Mouse (Mus musculus) E14TG2a.4 (cell line): ENCODE data around the gene Klk1b4.

Source experiments
- H3K27me3 ChIP-seq: 2 replicates; pipeline ENCODE4 v1.6.1; 2014; ENCODE audit warnings: low read length, control low read depth; ENCODE audit not compliant: insufficient read depth
- H3K36me3 ChIP-seq: 2 replicates; pipeline ENCODE4 v1.6.1; 2014; ENCODE audit warnings: low read length, control low read depth; ENCODE audit not compliant: insufficient read depth
- H3K4me1 ChIP-seq: replicated peaks from 2 replicates; pipeline ENCODE4 v1.6.1; 2014; ENCODE audit warnings: low read depth, low read length, control low read depth
- H3K4me3 ChIP-seq: replicated peaks from 2 replicates; pipeline ENCODE4 v1.5.1; 2014; ENCODE audit warnings: mild to moderate bottlenecking, low read length
- H3K9me3 ChIP-seq: 2 replicates; pipeline ENCODE4 v1.6.1; 2014; ENCODE audit warnings: low read length, control low read depth
- CTCF ChIP-seq: conservative IDR thresholded peaks from 2 replicates; pipeline ENCODE4 v1.5.1; 2014; ENCODE audit warnings: low read length
- NANOG ChIP-seq: IDR thresholded peaks from 2 replicates; pipeline ENCODE4 v1.6.1; 2014; ENCODE audit warnings: borderline replicate concordance, low read length, mixed read lengths
- POU5F1 ChIP-seq: IDR thresholded peaks from 2 replicates; pipeline ENCODE4 v1.6.1; 2014; ENCODE audit warnings: low read length, borderline replicate concordance

Gene Klk1b4

DNA sequence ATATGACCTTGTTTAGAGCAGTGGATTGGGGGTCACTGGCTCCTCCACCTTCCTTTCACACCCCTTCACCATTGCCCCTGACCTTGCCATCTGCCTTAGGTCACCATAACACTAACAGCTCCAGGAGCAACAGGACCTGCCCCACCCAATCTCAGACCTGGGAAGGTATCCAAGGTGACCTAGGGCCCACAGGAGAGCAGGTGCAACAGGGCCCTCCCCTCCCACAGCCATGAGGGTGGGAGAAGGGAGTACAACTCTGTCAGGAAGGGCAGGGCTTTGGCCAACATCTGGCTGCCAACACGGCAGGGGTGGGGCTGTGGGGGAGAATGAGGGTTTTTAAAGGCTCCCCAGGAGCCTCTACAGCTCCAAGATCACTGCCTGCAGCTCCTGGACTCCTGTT lies 17.8 kb downstream of the Klk1b4 start, which contains the start of gene Klk1:
TSS of gene Klk1 (plus strand) at position 285 of the 400 bp plus-strand sequence.
- H3K4me3 ChIP-seq, result no peak within 1 kb of the TSS

DNA sequence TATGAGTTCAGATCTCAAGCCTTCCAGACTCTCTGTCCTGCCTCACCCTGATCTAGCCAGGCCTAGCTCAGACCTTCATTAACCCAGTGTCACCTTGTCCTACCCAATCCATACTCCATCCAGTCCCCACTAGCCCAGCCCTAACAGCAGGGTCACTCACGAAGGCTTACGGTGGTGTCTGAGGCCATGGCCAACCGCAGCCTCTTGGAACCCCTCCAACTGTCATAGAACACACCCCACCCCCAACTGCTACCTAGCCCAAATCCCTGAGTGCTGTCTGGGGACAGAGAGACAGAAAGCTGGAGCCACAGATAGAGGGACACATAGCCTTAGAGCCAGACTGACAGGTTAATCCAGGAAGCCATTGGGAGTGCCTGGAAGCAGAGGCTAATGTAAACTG lies 28.7 kb downstream of the Klk1b4 start, which contains the start of gene Gm36864:
TSS of gene Gm36864 (plus strand) at position 269 of the 400 bp plus-strand sequence.
- H3K4me1 ChIP-seq, result peaks cover 14% of the 10 kb centered on the region
- H3K4me3 ChIP-seq, result no peak within 1 kb of the TSS
- no peaks in the 10 kb centered on the region for H3K36me3 ChIP-seq
- H3K27me3 ChIP-seq, result 0 out of 2 replicates have a peak, but pooled peaks cover 2% of the 10 kb centered on the region
- no peak for TF ChIP-seq POU5F1
- no peak for TF ChIP-seq CTCF
- TF ChIP-seq NANOG, result no peak
- peaks cover 13% of the 10 kb centered on the region for H3K9me3 ChIP-seq

More for the DNA sequence above, 17.8 kb downstream of the Klk1b4 start, which contains the start of gene Klk1:
- 0 out of 2 replicates have a peak, but pooled peaks cover 2% of the 10 kb centered on the region for H3K27me3 ChIP-seq
- H3K36me3 ChIP-seq, result no peaks in the 10 kb centered on the region
- TF ChIP-seq NANOG (0 out of 2 replicates have a peak, but pooled peaks have one; percentile 11), CTCF (no peak)
- H3K4me1 ChIP-seq, result peaks cover 49% of the 10 kb centered on the region
- peaks cover 25% of the 10 kb centered on the region for H3K9me3 ChIP-seq

DNA sequence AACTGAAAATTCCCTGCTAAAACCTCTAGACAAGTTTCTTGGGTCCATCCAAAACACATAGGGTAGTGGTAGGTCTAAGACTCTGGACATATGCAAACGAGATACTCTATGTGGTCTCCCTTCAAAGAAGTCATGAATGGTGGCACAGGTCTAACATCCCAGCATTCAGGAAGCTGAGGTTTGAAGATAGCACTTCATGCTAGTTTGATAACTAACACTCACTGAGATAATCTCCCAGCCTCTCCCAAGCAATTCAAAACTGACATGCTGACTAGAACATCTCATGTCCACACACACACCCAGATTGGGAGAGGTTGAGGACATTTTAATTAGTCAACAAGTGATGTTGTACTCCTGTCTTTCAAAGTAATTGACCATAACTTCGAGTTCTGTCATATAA lies 32.7 kb downstream of the Klk1b4 start:
- Histone ChIP-seq H3K27me3 (no peaks in the 10 kb centered on the region), H3K36me3 (0 out of 2 replicates have a peak, but pooled peaks cover 3% of the 10 kb centered on the region), H3K9me3 (peaks cover 30% of the 10 kb centered on the region), H3K4me1 (peaks cover 14% of the 10 kb centered on the region), H3K4me3 (no peak overlapping the region)
- TF ChIP-seq CTCF (no peak), POU5F1 (no peak), NANOG (no peak)

DNA sequence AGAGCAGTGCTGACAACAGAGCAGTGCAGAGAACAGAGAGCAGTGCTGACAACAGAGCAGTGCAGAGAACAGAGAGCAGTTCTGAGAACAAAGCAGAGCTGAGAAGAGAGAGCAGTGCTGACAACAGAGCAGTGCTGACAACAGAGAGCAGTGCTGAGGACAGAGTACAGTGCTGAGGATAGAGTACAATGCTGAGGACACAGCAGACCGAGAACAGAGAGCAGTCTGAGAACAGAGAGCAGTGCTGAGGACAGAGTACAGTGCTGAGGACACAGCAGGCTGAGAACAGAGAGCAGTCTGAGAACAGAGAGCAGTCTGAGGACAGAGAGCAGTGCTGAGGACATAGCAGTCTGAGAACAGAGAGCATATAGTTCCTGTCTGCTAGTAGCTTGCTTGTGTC lies 33.5 kb downstream of the Klk1b4 start:
- 0 out of 2 replicates have a peak, but pooled peaks cover 3% of the 10 kb centered on the region for H3K36me3 ChIP-seq
- no peaks in the 10 kb centered on the region for H3K27me3 ChIP-seq
- no peak overlapping the region for H3K4me3 ChIP-seq
- TF ChIP-seq CTCF, result no peak
- H3K4me1 ChIP-seq, result peaks cover 19% of the 10 kb centered on the region
- peaks cover 30% of the 10 kb centered on the region for H3K9me3 ChIP-seq

DNA sequence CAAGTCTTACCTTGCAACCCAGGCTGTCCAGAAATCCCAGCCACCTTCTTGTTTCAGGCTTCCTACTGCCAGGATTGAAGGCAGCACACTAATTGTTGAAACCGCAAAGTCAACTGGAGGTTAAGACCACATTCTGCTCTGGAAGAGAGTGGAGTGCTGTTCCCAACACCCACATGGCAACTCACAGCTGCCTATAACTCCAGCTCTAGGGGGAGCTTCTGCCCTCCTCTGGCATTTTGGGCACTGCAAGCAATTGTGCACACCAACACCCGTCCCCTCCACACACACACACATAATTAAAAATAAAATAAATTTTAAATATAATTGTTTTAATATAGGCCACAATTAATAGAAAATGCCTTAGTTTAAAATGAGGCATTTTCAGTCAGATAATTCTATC lies 33.9 kb downstream of the Klk1b4 start:
- TF ChIP-seq NANOG (no peak), POU5F1 (no peak), CTCF (no peak)
- Histone ChIP-seq H3K27me3 (no peaks in the 10 kb centered on the region), H3K36me3 (0 out of 2 replicates have a peak, but pooled peaks cover 3% of the 10 kb centered on the region)

DNA sequence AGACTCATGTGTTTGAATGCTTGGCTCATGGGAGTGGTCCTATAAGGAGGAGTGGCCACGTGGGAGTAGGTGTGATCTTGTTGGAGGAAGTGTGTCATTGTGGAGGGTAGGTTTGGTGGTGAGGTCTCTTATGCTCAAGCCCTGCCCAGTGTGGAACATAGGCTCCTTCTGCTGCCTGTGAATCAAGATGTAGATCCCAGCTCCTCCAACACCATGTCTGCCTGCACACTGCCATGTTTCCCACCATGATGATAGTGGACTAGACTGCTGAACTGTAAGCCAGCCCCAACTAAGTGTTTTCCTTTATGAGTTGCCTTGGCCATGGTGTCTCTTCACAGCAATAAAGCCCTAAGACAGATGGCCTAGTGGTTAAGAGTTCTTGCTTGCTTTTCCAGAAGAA lies 36.8 kb downstream of the Klk1b4 start:
- peaks cover 22% of the 10 kb centered on the region for H3K4me1 ChIP-seq
- H3K27me3 ChIP-seq, result no peaks in the 10 kb centered on the region
- peaks cover 30% of the 10 kb centered on the region for H3K9me3 ChIP-seq
- H3K4me3 ChIP-seq, result no peak overlapping the region
- TF ChIP-seq NANOG, result no peak
- no peak for TF ChIP-seq CTCF
- TF ChIP-seq POU5F1, result no peak
- peaks cover 17% of the 10 kb centered on the region for H3K36me3 ChIP-seq

More for the DNA sequence above, 33.9 kb downstream of the Klk1b4 start:
- no peak overlapping the region for H3K4me3 ChIP-seq
- peaks cover 30% of the 10 kb centered on the region for H3K9me3 ChIP-seq
- H3K4me1 ChIP-seq, result peaks cover 15% of the 10 kb centered on the region

DNA sequence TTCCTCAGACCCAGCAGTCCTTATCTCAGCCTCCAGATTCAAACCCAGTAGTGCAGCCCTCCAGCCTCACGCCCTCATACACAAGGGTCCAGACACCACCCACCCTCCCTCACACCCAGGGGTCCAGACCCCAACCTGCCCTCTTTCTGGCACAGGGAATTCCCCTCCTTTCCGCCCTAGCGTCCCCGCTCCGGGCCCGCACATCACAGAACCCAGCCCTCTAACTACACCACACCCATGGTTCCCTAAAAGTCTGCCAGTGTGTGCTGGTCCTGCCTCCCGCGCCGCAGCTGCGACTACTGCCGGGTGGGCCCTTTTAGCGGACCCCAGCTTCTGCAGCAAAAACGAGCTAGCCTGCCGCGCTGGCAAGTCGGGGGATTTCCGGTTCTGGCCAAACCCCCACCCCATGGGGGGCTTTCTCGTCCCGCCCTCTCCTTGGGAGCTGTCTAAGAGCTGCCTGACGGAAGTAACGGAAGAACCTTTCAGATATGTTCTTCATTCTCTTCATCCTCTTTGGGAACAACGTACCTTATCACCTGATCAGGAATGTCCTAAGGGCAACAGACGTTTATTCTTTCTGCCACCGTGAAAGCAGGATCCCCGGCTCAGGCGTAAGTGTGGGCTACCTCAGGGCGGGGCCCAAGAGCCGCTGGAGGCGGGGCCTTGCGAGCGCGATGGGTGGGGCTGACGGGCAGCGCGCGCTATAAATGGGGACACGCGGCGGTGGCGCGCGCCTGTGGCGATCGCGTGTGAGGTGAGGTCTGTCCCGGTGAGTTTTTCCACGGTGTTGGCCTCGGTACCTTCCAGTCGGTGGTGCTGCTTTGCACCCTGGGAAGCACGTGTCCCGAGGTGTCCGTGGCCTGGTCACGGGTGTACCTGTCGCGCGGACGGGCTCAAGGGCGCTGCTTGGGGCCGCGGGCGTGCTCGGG lies 39.1 kb downstream of the Klk1b4 start, which contains the start of the genes 1700028J19Rik and 2410002F23Rik:
TSS of gene 1700028J19Rik (minus strand) at position 641 of the 929 bp plus-strand sequence.
TSS of gene 2410002F23Rik (plus strand) at position 668 of the 929 bp plus-strand sequence.
- no peak for TF ChIP-seq POU5F1
- no peak for TF ChIP-seq CTCF
- no peak for TF ChIP-seq NANOG
- peaks cover 40% of the 10 kb centered on the region for H3K36me3 ChIP-seq
- peaks cover 14% of the 10 kb centered on the region for H3K9me3 ChIP-seq
- peak within 1 kb of the TSS; percentile 99 for H3K4me3 ChIP-seq
- H3K4me1 ChIP-seq, result peaks cover 42% of the 10 kb centered on the region
- no peaks in the 10 kb centered on the region for H3K27me3 ChIP-seq

DNA sequence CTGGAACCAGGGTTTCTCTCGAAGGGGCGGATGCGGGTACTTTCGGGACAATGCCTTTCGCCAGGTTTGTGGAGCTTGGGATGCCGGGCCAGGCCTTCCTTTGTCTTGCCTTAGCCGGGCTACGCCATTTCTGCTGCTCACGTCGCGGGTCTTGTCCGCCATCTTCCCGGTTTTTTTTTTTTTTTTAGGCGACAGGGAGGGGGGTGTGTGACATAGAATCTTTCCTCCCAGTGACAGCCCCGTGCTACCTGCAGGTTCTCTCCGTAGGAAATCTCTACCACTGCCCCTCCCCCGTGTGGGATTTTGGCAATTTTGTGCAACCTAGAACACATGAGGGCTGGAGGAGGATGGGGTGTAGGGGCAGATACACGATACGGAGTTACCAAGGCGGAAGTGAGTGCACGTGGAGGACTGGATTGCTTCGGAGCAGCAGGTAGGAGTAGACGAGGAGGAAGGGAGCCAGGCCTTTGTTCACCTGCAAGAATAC lies 39.8 kb downstream of the Klk1b4 start:
- peaks cover 9% of the 10 kb centered on the region for H3K9me3 ChIP-seq

More for the DNA sequence above, 39.8 kb downstream of the Klk1b4 start:
- no peaks in the 10 kb centered on the region for H3K27me3 ChIP-seq
- TF ChIP-seq NANOG (no peak), POU5F1 (no peak), CTCF (no peak)
- H3K36me3 ChIP-seq, result peaks cover 43% of the 10 kb centered on the region
- peak overlapping the region; percentile 99 for H3K4me3 ChIP-seq
- H3K4me1 ChIP-seq, result peaks cover 43% of the 10 kb centered on the region
